Mouse (Mus musculus): ENCODE results near the gene Elob. TPM values are rescaled to one million over a fixed set of nuclear protein-coding genes. Genes with fewer than 3 reads are reported as not detected.

Gene Elob
- total RNA-seq, 1 experiment from 2014 or later, result 137 TPM

DNA sequence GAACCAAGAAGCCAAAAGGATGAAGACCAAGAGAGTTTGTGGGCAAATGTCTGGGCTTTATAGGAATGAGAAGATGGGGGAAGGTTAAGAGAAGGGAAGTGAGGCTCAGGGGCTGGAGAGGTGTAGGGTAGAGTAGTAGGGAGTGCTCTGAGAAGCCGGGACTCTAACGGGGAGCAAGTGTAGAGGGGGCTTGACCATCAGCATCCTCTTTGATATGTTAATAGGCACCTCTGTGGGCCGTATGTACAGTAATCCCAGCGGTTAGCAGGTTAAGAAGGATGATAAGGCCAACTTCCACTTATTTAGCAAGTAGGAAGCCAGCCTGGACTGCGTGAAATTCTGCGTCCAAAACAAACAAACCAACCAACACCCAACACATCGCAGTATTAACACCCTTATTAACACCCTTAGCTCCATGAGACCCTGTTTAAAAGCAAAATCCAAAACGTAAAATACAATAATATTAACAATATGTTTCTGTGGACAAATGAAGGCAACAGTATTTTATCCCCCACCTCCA, 39.1 kb downstream of the Elob start:
- no peak for ATAC-seq (replicated peaks; ENCODE audit: insufficient number of reproducible peaks, low FRiP score, low TSS enrichment, poor library complexity, severe bottlenecking)

DNA sequence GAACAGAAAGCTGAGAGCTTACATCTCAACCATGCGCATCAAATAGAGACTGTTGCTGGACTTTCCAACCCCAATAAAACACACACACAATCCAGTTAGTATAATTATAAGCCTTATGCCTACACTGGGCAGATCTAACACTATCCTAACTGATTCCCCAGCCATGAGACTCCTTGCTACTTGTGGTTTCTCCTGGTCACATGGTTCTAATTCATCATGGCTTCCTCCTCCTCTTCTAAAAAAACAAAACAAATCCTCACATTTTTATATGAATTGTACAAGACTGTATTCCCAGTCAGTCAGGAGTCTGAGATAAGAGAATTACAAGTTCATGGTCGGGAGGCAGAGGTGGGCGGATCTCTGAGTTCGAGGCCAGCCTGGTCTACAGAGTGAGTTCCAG, 40.0 kb downstream of the Elob start:
- no peak for ATAC-seq (replicated peaks; ENCODE audit: insufficient number of reproducible peaks, low FRiP score, low TSS enrichment, poor library complexity, severe bottlenecking)

DNA sequence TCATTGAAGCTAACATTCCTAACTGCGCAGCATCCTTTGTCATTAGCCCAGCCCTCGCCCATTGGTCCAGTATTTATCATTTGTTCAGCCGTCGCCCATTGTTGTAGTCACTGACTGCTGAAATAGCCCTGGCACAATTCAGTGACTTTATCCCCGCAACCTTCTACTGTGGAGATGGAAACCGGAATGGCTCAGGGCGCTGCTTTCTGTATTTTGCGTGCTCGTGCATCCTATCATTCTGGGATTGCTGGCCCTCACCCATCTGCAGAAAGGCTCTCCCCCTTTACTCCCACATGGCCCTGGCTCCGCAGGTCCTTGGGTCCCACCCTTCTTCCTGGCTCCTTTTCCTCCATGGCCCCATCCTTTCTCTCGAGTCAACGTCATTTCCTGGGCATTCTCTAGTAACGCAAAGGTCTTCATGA, 42.4 kb downstream of the Elob start:
- ATAC-seq (replicated peaks; ENCODE audit: insufficient number of reproducible peaks, low FRiP score, low TSS enrichment, poor library complexity, severe bottlenecking), result no peak

DNA sequence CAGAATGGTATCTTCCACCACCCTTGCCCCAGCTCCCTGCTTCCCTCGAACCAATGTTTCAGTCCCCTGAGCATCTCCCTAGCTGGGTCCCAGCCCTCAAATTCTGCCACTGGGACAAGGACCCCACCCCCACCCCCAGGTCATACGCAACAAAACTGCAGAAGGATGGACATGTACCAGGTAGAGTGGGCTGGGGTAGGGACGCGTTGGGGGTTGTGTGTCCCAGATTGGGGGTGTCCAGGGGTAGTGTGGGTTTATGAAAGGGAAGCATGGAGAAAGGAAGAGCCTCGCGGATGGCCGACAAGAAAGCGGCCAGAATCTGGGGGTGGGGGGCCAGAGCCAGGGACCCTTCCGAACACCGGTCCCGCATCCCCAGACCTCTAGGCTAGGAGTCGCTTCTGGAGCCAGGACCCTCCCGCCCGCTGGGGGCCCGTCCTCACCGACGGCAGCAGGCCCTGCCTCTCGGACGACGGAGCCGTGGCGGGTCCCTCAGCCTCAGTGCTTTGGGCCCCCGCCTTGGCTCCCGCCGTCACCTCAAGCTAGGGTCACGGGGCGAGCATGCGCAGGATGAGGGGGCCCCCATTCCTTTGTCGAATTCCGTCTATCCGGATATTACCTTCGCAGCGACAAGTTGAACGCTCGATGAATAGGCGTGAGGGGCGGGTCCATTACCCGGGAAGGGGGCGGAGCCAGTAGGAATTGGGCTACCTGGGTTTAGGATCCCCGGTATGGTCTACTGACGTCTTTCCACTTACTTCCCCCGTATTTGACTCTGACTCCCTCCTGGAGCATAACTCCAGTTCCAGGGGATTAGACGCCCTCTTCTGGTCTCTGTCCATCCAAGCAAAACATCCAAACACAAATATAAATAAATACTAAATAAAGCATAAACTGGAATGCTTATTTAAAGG, 43.1 kb downstream of the Elob start, which contains the start of gene Flywch2:
Gene Flywch2, minus strand, starts transcription at position 521 of the 911 bp plus-strand sequence.
- peak; percentile 59 for ATAC-seq (replicated peaks; ENCODE audit: insufficient number of reproducible peaks, low FRiP score, low TSS enrichment, poor library complexity, severe bottlenecking)

DNA sequence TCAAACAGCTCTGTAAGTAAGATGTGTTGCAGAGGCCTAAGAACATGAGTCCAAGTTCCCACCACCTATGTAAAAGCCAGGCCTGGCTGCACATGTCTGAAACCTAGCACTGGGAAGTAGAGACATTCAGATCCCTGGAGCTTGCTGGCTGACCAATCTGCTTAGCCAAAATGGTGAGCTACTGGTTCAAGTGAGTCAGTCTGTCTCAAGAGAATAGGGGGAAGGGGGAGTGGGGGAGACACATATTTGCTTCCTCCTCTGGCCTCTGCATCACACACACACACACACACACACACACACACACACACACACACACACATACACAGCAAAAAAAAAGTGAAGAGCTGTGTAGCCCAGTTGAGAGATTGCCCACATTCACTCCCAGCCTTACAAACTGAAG, 45.6 kb downstream of the Elob start:
- no peak for ATAC-seq (replicated peaks; ENCODE audit: insufficient number of reproducible peaks, low FRiP score, low TSS enrichment, poor library complexity, severe bottlenecking)

DNA sequence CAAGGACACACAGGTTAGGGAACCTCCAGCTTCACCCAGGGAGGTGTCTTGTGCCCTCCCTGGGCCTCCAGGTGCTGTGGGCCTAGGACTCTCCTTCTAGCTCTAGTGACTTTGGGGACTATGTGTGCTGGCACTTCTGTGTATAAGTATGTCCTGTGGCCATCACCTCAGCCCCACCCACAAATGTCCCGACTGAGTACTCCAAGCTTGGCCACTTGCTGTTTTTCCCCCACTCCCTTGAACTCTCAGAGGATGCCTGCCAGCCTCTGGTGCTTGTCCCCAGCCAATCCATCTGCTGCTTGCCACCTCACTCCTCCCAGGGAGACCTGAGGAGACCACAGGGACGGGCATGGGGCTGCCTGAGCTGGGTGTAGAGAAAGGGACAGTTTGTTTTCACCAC, 50.5 kb downstream of the Elob start:
- no peak for ATAC-seq (replicated peaks; ENCODE audit: insufficient number of reproducible peaks, low FRiP score, low TSS enrichment, poor library complexity, severe bottlenecking)

DNA sequence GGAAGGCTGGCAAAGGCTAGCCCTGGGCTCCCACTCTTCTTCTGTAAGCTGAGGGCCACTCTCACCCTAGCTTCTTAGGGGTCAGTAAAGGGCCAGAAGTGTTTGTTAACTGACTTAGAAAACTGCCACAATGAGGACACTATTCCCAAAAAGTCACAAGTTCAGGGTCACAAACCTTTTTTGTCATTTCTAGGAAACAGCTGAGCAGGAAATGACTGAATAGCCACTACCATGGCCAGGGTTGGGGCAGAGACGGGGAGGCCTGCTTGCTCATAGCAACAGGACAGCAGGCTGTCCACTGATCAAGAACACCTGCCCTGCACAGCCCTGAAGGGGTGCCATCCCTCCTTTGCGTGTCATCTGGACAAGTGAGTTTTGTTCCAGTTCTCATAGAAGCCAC, 51.8 kb downstream of the Elob start:
- ATAC-seq (replicated peaks; ENCODE audit: insufficient number of reproducible peaks, low FRiP score, low TSS enrichment, poor library complexity, severe bottlenecking), result no peak

DNA sequence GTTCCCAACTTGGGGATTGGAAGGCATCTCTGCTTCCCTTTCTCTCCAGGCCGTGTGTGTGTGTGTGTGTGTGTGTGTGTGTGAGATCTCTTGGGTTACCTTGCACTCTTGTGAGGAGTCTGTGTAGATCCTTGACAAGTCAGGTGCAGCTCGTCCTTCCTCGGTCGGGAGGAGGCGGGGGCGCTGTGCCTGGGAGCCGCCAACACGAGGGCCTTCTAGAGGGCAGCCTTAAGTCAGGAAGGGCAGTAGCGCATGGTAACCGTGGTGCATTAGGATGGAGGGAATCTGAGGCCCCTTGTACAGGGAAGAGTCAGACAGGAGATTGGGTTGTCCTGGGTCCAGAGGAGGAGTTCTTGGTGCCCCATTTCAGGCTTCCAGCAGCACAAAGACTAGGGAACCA, 52.7 kb downstream of the Elob start:
- no peak for ATAC-seq (replicated peaks; ENCODE audit: insufficient number of reproducible peaks, low FRiP score, low TSS enrichment, poor library complexity, severe bottlenecking)

Other genes with a start within 250 kb of the Elob start
- not detected in 3 replicates for gene Zfp13, start 229.6 kb downstream of the Elob start, total RNA-seq (2017)
- not detected in 3 replicates for gene Zscan10, start 228.3 kb downstream of the Elob start, total RNA-seq (2017)
- 0.29 to 4.9 TPM (median 3.0 TPM) in 3 replicates for gene Mmp25, start 183.9 kb downstream of the Elob start, total RNA-seq (2017)
- gene Bicdl2, start 168.6 kb downstream of the Elob start, total RNA-seq (2017), result 1.4 TPM in 1 of 3 replicates, not detected in the others
- gene Hcfc1r1, start 155.5 kb downstream of the Elob start, total RNA-seq (2017), result 36.7 to 49.3 TPM (median 38.3 TPM) in 3 replicates
- 20.3 to 21.9 TPM (median 21.2 TPM) in 3 replicates for gene Thoc6, start 155.3 kb downstream of the Elob start, total RNA-seq (2017)
- gene Tnfrsf12a, start 151.7 kb downstream of the Elob start, total RNA-seq (2017), result 29.6 to 37.5 TPM (median 33.9 TPM) in 3 replicates
- gene Cldn6, start 149.9 kb downstream of the Elob start, total RNA-seq (2017), result not detected in 3 replicates
- gene Cldn9, start 145.1 kb downstream of the Elob start, total RNA-seq (2017), result not detected in 3 replicates
- not detected in 3 replicates for gene 1520401A03Rik, start 106.4 kb downstream of the Elob start, total RNA-seq (2017)
- gene Pkmyt1, start 102.8 kb downstream of the Elob start, total RNA-seq (2017), result 0.86 to 3.7 TPM (median 2.6 TPM) in 3 replicates
- gene Paqr4, start 88.3 kb downstream of the Elob start, total RNA-seq (2017), result 0.38 to 5.1 TPM (median 2.9 TPM) in 3 replicates
- 0.39 TPM in 1 of 3 replicates, not detected in the others for gene Kremen2, start 83.3 kb downstream of the Elob start, total RNA-seq (2017)
- gene Flywch1, start 57.5 kb downstream of the Elob start, total RNA-seq (2017), result 7.0 to 19.0 TPM (median 8.6 TPM) in 3 replicates
- gene Flywch2, start 43.1 kb downstream of the Elob start, total RNA-seq (2017), result 2.5 TPM in 1 of 3 replicates, not detected in the others
- 91.7 to 297 TPM (median 188 TPM) in 3 replicates for gene Srrm2, start 38.6 kb downstream of the Elob start, total RNA-seq (2017)
- gene Prss33, start 6.9 kb upstream of the Elob start, total RNA-seq (2017), result not detected in 3 replicates
- gene Prss32, start 14.7 kb upstream of the Elob start, total RNA-seq (2017), result not detected in 3 replicates
- gene Prss41, start 15.0 kb upstream of the Elob start, total RNA-seq (2017), result not detected in 3 replicates
- not detected in 3 replicates for gene Prss21, start 38.9 kb upstream of the Elob start, total RNA-seq (2017)
- not detected in 3 replicates for gene Dcpp1, start 51.7 kb upstream of the Elob start, total RNA-seq (2017)
- not detected in 3 replicates for gene Dcpp2, start 51.7 kb upstream of the Elob start, total RNA-seq (2017)
- gene Dcpp3, start 88.3 kb upstream of the Elob start, total RNA-seq (2017), result not detected in 3 replicates
- not detected in 3 replicates for gene Sbp, start 112.5 kb upstream of the Elob start, total RNA-seq (2017)
- gene Sbpl, start 126.1 kb upstream of the Elob start, total RNA-seq (2017), result not detected in 3 replicates
- gene Prss30, start 151.4 kb upstream of the Elob start, total RNA-seq (2017), result 0.76 to 1.2 TPM in 2 of 3 replicates, not detected in the other
- gene Prss22, start 169.0 kb upstream of the Elob start, total RNA-seq (2017), result not detected in 3 replicates
- gene Prss27, start 209.0 kb upstream of the Elob start, total RNA-seq (2017), result not detected in 3 replicates
- 15.4 to 22.7 TPM (median 16.9 TPM) in 3 replicates for gene Kctd5, start 244.3 kb upstream of the Elob start, total RNA-seq (2017)

All from monocyte, adult 5-6 weeks (primary cell).